Mouse (Mus musculus) brown adipose tissue, adult 24 weeks (tissue): ENCODE results near the gene Podxl2. TPM values are rescaled to one million over a fixed set of nuclear protein-coding genes. Genes with fewer than 3 reads are reported as not detected.

Source experiments
- H3K27ac ChIP-seq: fragments of 200-500 bp; replicated peaks from 2 replicates; pipeline ENCODE4 v1.5.1; 2012; ENCODE audit warnings: low read depth, mild to moderate bottlenecking, low read length
- H3K4me1 ChIP-seq: fragments of 200-500 bp; 2 replicates; pipeline ENCODE4 v1.6.1; 2012; ENCODE audit warnings: low read length, mixed read lengths; ENCODE audit not compliant: control insufficient read depth, insufficient read depth, insufficient read length
- H3K4me3 ChIP-seq: fragments of 200-500 bp; 2 replicates; pipeline ENCODE4 v1.5.1; 2012; ENCODE audit warnings: low read depth, mild to moderate bottlenecking, low read length, moderate library complexity; ENCODE audit not compliant: insufficient read depth
- polyA plus RNA-seq: library from polyadenylated mRNA; stranded (reverse); fragments of >200 nt; gene quantifications from 2 replicates; pipeline ENCODE4 v1.2.4, GENCODE M21; 2012; ENCODE audit not compliant: missing spikeins, insufficient read depth, insufficient read length

The Podxl2 gene
- polyA plus RNA-seq, 1 experiment, result 1.1 TPM

GRCm38 (mm10) chr6:88815036-88815435 is 59.8 kb downstream of the Podxl2 start:
- Histone ChIP-seq H3K4me1 (peaks cover 35% of the 10 kb centered on the region), H3K4me3 (no peak overlapping the region), H3K27ac (0 out of 2 replicates have a peak overlapping the region, but pooled peaks have one; percentile 21)

GRCm38 (mm10) chr6:88813832-88814231 is 61.0 kb downstream of the Podxl2 start:
- peaks cover 31% of the 10 kb centered on the region for H3K4me1 ChIP-seq
- no peak overlapping the region for H3K27ac ChIP-seq
- no peak overlapping the region for H3K4me3 ChIP-seq

- Histone ChIP-seq H3K27ac (peak overlapping the region; percentile 87), H3K4me3 (no peak overlapping the region), H3K4me1 (peaks cover 35% of the 10 kb centered on the region)
These were observed 62.0 kb downstream of the Podxl2 start for GRCm38 (mm10) chr6:88812886-88813285.

GRCm38 (mm10) chr6:88811880-88812400 is 62.9 kb downstream of the Podxl2 start:
- Histone ChIP-seq H3K4me3 (no peak overlapping the region), H3K27ac (peak overlapping the region; percentile 87), H3K4me1 (peaks cover 44% of the 10 kb centered on the region)

GRCm38 (mm10) chr6:88811396-88811795 is 63.4 kb downstream of the Podxl2 start:
- Histone ChIP-seq H3K4me1 (peaks cover 46% of the 10 kb centered on the region), H3K27ac (peak overlapping the region; percentile 95), H3K4me3 (no peak overlapping the region)

GRCm38 (mm10) chr6:88810291-88810690 is 64.6 kb downstream of the Podxl2 start:
- Histone ChIP-seq H3K4me3 (no peak overlapping the region), H3K27ac (peak overlapping the region; percentile 95)

GRCm38 (mm10) chr6:88809091-88810037 is 65.5 kb downstream of the Podxl2 start:
- Histone ChIP-seq H3K4me3 (no peak overlapping the region), H3K4me1 (peaks cover 50% of the 10 kb centered on the region), H3K27ac (peak overlapping the region; percentile 95)

More at GRCm38 (mm10) chr6:88810291-88810690, 64.6 kb downstream of the Podxl2 start:
- peaks cover 46% of the 10 kb centered on the region for H3K4me1 ChIP-seq

GRCm38 (mm10) chr6:88804966-88805577 is 69.8 kb downstream of the Podxl2 start:
- Histone ChIP-seq H3K27ac (peak overlapping the region; percentile 40), H3K4me1 (peaks cover 64% of the 10 kb centered on the region), H3K4me3 (no peak overlapping the region)

- peak overlapping the region; percentile 31; the same call in 1 of the 2 replicates for H3K27ac ChIP-seq
- peaks cover 67% of the 10 kb centered on the region for H3K4me1 ChIP-seq
- no peak overlapping the region for H3K4me3 ChIP-seq
These were observed 70.7 kb downstream of the Podxl2 start for GRCm38 (mm10) chr6:88803957-88804695.

- no peak overlapping the region for H3K4me3 ChIP-seq
- peaks cover 65% of the 10 kb centered on the region for H3K4me1 ChIP-seq
- H3K27ac ChIP-seq, result peak overlapping the region; percentile 8; the same call in 1 of the 2 replicates
These were observed 71.8 kb downstream of the Podxl2 start for GRCm38 (mm10) chr6:88803051-88803450.

- H3K4me1 ChIP-seq, result peaks cover 62% of the 10 kb centered on the region
- no peak overlapping the region for H3K4me3 ChIP-seq
- peak overlapping the region; percentile 55 for H3K27ac ChIP-seq
These were observed 74.1 kb downstream of the Podxl2 start for GRCm38 (mm10) chr6:88800735-88801134.

- H3K4me3 ChIP-seq, result no peak overlapping the region
- peaks cover 62% of the 10 kb centered on the region for H3K4me1 ChIP-seq
- peak overlapping the region; percentile 55 for H3K27ac ChIP-seq
These were observed 74.7 kb downstream of the Podxl2 start for GRCm38 (mm10) chr6:88800191-88800590.

- H3K27ac ChIP-seq, result peak overlapping the region; percentile 60
These were observed 80.3 kb downstream of the Podxl2 start for GRCm38 (mm10) chr6:88794561-88794971.

GRCm38 (mm10) chr6:88793872-88794271 is 81.0 kb downstream of the Podxl2 start:
- H3K4me3 ChIP-seq, result no peak overlapping the region
- H3K4me1 ChIP-seq, result peaks cover 53% of the 10 kb centered on the region
- peak overlapping the region; percentile 34 for H3K27ac ChIP-seq

More at GRCm38 (mm10) chr6:88794561-88794971, 80.3 kb downstream of the Podxl2 start:
- no peak overlapping the region for H3K4me3 ChIP-seq
- H3K4me1 ChIP-seq, result peaks cover 53% of the 10 kb centered on the region
